Mouse (Mus musculus) left cerebral cortex, adult 18-20 months (tissue): ENCODE data around the gene Ttbk1. TPM values are rescaled to one million over a fixed set of nuclear protein-coding genes. Genes with fewer than 3 reads are reported as not detected.

ENCODE experiments used
- DNase-seq, 2 experiments: peaks; one replicate each; pipeline ENCODE4 v3.0.0; 2021 to 2022; ENCODE audit warnings: low spot score in 2 of 2, mixed read lengths in 1 of 2
- total RNA-seq, 2 experiments: library from RNA; stranded (reverse); gene quantifications; 2 replicates each; pipeline ENCODE4 v1.2.3; 2021

Ttbk1 gene
- total RNA-seq, 2 experiments from 2014 or later = 130 to 135 TPM

DNA sequence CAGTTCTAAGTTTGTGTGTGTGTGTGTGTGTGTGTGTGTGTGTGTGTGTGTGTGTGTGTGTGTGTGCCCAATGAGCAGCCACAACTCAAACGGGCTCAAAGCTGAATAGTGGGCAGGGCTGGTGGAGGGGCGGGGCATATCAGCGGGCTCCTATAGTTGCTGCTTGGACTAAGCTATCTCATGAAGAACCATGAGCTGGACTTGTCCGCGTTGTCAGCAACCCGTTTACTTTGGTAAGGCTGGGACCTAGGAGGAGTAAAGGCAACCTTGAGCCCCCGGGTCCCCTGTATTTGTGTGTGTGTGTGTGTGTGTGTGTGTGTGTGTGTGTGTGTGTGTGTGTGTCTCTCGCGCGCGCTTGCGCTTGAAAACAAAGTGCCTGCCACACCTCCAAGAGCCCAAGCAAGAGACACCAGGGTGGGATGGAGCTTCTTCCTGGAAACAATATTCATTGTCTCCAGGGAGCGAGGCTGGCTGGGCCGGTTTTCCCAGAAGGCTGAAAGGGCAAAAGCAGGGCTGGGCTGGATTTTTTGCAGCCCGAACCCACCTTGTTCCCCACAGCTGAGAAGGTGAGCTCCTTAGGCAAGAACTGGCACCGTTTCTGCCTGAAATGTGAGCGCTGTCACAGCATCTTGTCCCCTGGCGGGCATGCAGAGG is 58.6 kb downstream of the Ttbk1 start, which contains the start of gene Crip3:
Crip3 (plus strand) TSS at position 166 of the 654 bp plus-strand sequence.
- no peak for DNase-seq

DNA sequence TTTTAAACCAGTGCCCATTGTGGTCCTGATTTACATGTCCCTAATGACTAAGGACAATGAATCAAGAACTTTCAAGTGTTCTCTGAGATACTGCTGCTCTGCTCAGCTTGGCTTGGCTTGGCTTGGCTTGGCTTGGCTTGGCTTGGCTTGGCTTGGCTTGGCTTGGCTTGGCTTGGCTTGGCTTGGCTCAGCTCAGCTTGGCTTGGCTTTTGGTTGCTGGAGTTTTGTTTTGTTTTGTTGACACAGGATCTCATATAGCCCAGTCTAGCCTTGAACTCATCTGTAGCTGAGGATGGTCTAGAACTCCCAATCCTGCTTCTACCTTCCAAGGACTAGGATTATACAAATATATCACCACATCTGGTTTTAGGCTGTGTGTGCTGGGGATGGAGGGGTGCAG is 61.0 kb downstream of the Ttbk1 start:
- DNase-seq = no peak

DNA sequence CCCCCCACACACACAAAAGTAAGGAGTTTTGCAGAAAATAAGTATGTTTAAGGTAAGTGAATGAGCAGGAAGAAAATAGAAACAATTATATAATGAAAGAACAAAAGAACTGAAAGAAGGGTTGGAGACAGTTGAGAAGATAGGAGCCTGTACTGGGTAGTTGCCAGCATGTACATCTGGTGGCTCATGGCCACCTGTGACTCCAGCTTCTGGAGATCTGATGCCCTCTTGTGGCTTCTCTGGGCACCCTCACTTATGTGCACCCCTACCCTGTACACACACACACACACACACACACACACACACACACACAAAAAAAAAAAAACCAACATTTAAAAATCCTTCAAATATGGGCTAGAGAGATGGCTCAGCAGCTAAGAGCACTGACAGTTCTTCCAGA is 67.8 kb downstream of the Ttbk1 start:
- no peak for DNase-seq

DNA sequence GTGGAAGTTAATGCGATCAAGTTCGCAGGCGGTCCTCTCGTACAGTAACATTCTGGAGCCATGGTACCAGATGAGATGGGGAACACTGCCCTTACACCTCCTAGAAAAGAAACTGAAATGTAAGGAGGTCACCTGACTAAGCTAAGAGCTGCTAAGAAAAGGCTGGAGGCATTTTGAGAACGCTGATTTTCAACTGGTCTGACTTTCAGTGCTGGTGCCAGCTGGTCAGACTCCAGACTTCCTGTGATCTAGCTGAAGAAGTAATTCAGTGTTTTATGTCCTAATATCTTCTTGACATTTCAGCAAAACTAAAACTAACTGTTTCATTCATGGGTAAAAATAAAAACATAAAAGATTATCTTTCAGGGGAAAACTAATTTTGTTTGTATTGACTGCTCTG is 68.8 kb downstream of the Ttbk1 start:
- DNase-seq = no peak

DNA sequence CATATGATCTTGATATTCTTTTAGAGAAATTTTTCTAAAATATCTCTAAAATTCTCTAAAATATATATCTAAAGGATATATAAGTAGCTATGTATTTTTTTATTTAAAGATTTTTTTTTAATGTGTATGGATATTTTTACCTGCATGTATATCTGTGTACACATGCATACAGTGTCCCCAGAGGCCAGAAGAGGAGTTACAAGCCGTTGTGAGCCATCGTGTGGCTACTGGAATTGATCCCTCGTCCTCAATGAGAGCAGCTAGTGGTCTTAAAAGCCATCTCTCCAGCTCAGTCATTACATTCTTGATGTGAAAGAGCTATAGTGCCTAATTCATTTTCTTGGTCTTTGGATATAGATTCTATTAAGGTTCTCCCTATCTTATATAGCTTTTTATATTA is 79.0 kb downstream of the Ttbk1 start:
- no peak for DNase-seq

DNA sequence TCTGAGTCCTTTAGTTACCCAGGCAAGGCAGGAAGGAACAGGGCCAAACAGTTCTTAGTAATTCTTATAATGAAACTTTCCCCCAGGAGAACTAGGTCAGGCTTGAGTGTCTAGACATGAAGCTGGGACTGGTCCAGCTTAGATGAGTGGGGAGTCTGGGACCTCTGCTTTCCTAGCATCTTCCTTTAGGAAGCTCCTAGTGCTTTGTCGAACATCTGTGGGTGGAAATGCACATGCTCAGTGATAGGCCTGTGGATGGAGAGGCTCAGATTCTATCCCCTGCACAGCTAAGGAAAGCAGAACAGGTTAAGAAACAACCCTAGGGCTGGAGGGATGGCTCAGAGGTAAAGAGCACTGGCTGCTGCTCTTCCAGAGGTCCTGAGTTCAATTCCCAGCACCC is 92.8 kb downstream of the Ttbk1 start:
- no peak for DNase-seq

DNA sequence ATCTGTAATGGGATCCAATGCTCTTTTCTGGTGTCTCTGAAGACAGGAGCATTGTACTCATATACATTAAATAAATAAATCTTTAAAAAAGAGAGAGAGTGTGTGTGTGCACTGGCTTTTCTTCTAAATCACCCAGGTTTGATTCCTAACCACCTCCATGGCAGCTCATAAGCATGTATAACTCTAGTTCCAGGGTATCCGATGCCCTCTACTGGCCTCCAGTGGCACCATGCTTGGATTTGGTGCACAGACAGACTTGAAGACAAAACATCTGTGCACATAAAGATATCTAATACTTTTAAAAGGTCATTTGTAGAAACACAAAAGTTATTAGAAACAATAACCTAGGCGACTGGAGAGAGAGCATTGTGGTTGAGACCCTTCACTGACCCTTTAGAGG is 94.5 kb downstream of the Ttbk1 start:
- peak; percentile 16 to 33 for DNase-seq

Other genes with a start within 250 kb of the Ttbk1 start
- gene Polr1c, start 239.6 kb downstream of the Ttbk1 start, total RNA-seq = 10 to 100 TPM; 37.3 to 42.1 TPM
- 10 to 100 TPM; 76.0 to 87.1 TPM for gene Yipf3, start 239.6 kb downstream of the Ttbk1 start, total RNA-seq
- gene Lrrc73, start 234.1 kb downstream of the Ttbk1 start, total RNA-seq = 10 to 100 TPM; 60.1 to 63.7 TPM
- 10 to 100 TPM; 37.7 to 48.9 TPM for gene Tjap1, start 204.6 kb downstream of the Ttbk1 start, total RNA-seq
- 10 to 100 TPM; 65.7 to 67.5 TPM for gene Dlk2, start 190.3 kb downstream of the Ttbk1 start, total RNA-seq
- gene Abcc10, start 159.3 kb downstream of the Ttbk1 start, total RNA-seq = 1 to 10 TPM; 6.9 to 9.2 TPM
- gene Zfp318, start 103.9 kb downstream of the Ttbk1 start, total RNA-seq = 10 to 100 TPM; 46.2 to 50.5 TPM
- 1 to 10 TPM; 3.7 to 4.3 TPM for gene Crip3, start 58.7 kb downstream of the Ttbk1 start, total RNA-seq
- under 1 TPM; 0.30 TPM for gene Slc22a7, start 49.2 kb downstream of the Ttbk1 start, total RNA-seq
- 1 to 10 TPM; 2.8 TPM for gene Dnph1, start 9.0 kb upstream of the Ttbk1 start, total RNA-seq
- gene Cul9, start 58.7 kb upstream of the Ttbk1 start, total RNA-seq = 10 to 100 TPM; 61.0 to 64.5 TPM
- gene Srf, start 68.5 kb upstream of the Ttbk1 start, total RNA-seq = 10 to 100 TPM; 70.4 to 77.9 TPM
- 10 to 100 TPM in 1 of 2 experiments, 1 to 10 TPM in 1; 9.5 to 10.1 TPM for gene Ptk7, start 141.8 kb upstream of the Ttbk1 start, total RNA-seq
- gene Klc4, start 158.3 kb upstream of the Ttbk1 start, total RNA-seq = 10 to 100 TPM; 24.3 to 26.2 TPM
- gene Mrpl2, start 158.6 kb upstream of the Ttbk1 start, total RNA-seq = 10 to 100 TPM; 51.8 to 53.0 TPM
- gene Cul7, start 162.7 kb upstream of the Ttbk1 start, total RNA-seq = 10 to 100 TPM; 26.1 to 27.1 TPM
- 10 to 100 TPM; 17.1 to 17.2 TPM for gene Rrp36, start 186.7 kb upstream of the Ttbk1 start, total RNA-seq
- 100 to 1,000 TPM; 120 to 125 TPM for gene Mea1, start 191.1 kb upstream of the Ttbk1 start, total RNA-seq
- 100 to 1,000 TPM; 190 to 207 TPM for gene Klhdc3, start 193.2 kb upstream of the Ttbk1 start, total RNA-seq
- 10 to 100 TPM; 81.5 to 89.3 TPM for gene Ppp2r5d, start 217.4 kb upstream of the Ttbk1 start, total RNA-seq
- 10 to 100 TPM; 50.8 to 58.9 TPM for gene Pex6, start 223.8 kb upstream of the Ttbk1 start, total RNA-seq
- gene Gnmt, start 241.5 kb upstream of the Ttbk1 start, total RNA-seq = under 1 TPM in 1 of 2 experiments, not detected in 1; 0.84 TPM